Mouse (Mus musculus) testis, adult 2 months (tissue): Measurements from ENCODE around the gene Atn1.

ENCODE experiments used
- CTCF ChIP-seq: fragments of 200-500 bp; IDR thresholded peaks from 2 replicates; pipeline ENCODE4 v1.5.1; 2012; ENCODE audit warnings: low read depth, mild to moderate bottlenecking, inconsistent platforms, low read length, moderate library complexity; ENCODE audit not compliant: control insufficient read depth, insufficient read depth, insufficient replicate concordance
- POLR2A ChIP-seq: fragments of 200-500 bp; IDR thresholded peaks from 2 replicates; pipeline ENCODE4 v1.6.1; 2012; ENCODE audit warnings: low read depth, mild to moderate bottlenecking, inconsistent platforms, low read length, moderate library complexity; ENCODE audit not compliant: control insufficient read depth

GRCm38 (mm10) chr6:124731038-124731437, 25.3 kb downstream of the Atn1 start:
- no peak for TF ChIP-seq CTCF
- no peak for TF ChIP-seq POLR2A
